Mouse (Mus musculus): ENCODE data around the gene Trex1. TPM values are rescaled to one million over a fixed set of nuclear protein-coding genes. Genes with fewer than 3 reads are reported as not detected.

The Trex1 gene
- polyA plus RNA-seq, 1 experiment = 10.0 TPM

GRCm38 (mm10) chr9:109082124-109082800 is 22.7 kb upstream of the Trex1 start, which contains the start of the genes Ccdc51 and Tma7:
Gene Ccdc51, plus strand, starts transcription at chr9:109082493.
Gene Tma7, minus strand, starts transcription at chr9:109082587.
- TF ChIP-seq POLR2A (IDR thresholded peaks at IDR 0.05; ENCODE audit: insufficient read length, low read depth) (peak; percentile 83), MYOD1 (IDR thresholded peaks at IDR 0.05; ENCODE audit: control insufficient read depth in 1 of 3, insufficient read length in 2 of 3, low read depth in 2 of 3) (no peak), MYOG (IDR thresholded peaks at IDR 0.05; ENCODE audit: control insufficient read depth in 1 of 3, insufficient read depth in 1 of 3, insufficient read length in 2 of 3, low read depth in 2 of 3) (no peak), CEBPB (IDR thresholded peaks at IDR 0.05; ENCODE audit: insufficient read depth, poor library complexity, severe bottlenecking) (no peak), TCF12 (IDR thresholded peaks at IDR 0.05; ENCODE audit: insufficient read depth, poor library complexity, severe bottlenecking) (no peak), POLR2AphosphoS2 (IDR thresholded peaks at IDR 0.05; ENCODE audit: insufficient read length, low read depth) (peak; percentile 76)
- Histone ChIP-seq H3K27me3 (ENCODE audit: control insufficient read depth, insufficient read depth, insufficient read length) (no peaks in the 10 kb centered on the region), H3K4me2 (ENCODE audit: low read depth) (peak within 1 kb of the TSS; percentile 95), H3ac (ENCODE audit: control insufficient read depth, insufficient read length) (peak within 1 kb of the TSS; percentile 22), H3K4me3 (peak within 1 kb of the TSS; percentile 90), H3K36me3 (ENCODE audit: control insufficient read depth, insufficient read depth) (peaks cover 5% of the 10 kb centered on the region), H3K79me2 (ENCODE audit: control insufficient read depth, insufficient read depth) (peaks cover 34% of the 10 kb centered on the region)

DNA sequence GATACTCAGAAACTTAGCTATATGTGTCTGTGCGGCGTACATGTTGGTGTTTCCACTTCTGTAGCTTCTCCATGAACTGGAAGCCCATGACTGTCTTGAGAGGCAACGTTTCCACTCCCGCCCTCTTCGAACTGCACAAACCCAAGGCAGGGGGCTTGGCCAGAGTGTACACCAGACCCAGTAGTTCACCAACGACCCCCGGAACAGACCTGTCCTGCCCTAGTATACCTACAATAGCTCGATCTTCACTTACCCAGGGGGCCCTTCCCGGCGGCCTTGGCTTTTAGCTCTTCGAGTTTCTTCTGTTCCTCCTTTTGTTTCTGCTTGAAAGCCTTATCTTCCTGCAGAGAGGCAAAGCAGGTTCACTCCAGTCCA is 22.2 kb upstream of the Trex1 start:
- Histone ChIP-seq H3ac (ENCODE audit: control insufficient read depth, insufficient read length) (peak overlapping the region; percentile 22), H3K4me3 (peak overlapping the region; percentile 90), H3K4me2 (ENCODE audit: low read depth) (peak overlapping the region; percentile 95), H3K79me2 (ENCODE audit: control insufficient read depth, insufficient read depth) (peaks cover 34% of the 10 kb centered on the region), H3K36me3 (ENCODE audit: control insufficient read depth, insufficient read depth) (peaks cover 5% of the 10 kb centered on the region), H3K27me3 (ENCODE audit: control insufficient read depth, insufficient read depth, insufficient read length) (no peaks in the 10 kb centered on the region)
- TF ChIP-seq SRF (IDR thresholded peaks at IDR 0.05; ENCODE audit: control insufficient read depth, insufficient read length, low read depth) (no peak), E2F4 (IDR thresholded peaks at IDR 0.05; ENCODE audit: insufficient read depth) (no peak), TCF3 (IDR thresholded peaks at IDR 0.05; ENCODE audit: insufficient read length, low read depth) (no peak), USF1 (IDR thresholded peaks at IDR 0.05; ENCODE audit: low read depth) (no peak), POLR2AphosphoS2 (IDR thresholded peaks at IDR 0.05; ENCODE audit: insufficient read length, low read depth) (no peak)

GRCm38 (mm10) chr9:109080516-109080915 is 21.0 kb upstream of the Trex1 start:
- peak overlapping the region; percentile 95 for H3K4me2 ChIP-seq (ENCODE audit: low read depth)

DNA sequence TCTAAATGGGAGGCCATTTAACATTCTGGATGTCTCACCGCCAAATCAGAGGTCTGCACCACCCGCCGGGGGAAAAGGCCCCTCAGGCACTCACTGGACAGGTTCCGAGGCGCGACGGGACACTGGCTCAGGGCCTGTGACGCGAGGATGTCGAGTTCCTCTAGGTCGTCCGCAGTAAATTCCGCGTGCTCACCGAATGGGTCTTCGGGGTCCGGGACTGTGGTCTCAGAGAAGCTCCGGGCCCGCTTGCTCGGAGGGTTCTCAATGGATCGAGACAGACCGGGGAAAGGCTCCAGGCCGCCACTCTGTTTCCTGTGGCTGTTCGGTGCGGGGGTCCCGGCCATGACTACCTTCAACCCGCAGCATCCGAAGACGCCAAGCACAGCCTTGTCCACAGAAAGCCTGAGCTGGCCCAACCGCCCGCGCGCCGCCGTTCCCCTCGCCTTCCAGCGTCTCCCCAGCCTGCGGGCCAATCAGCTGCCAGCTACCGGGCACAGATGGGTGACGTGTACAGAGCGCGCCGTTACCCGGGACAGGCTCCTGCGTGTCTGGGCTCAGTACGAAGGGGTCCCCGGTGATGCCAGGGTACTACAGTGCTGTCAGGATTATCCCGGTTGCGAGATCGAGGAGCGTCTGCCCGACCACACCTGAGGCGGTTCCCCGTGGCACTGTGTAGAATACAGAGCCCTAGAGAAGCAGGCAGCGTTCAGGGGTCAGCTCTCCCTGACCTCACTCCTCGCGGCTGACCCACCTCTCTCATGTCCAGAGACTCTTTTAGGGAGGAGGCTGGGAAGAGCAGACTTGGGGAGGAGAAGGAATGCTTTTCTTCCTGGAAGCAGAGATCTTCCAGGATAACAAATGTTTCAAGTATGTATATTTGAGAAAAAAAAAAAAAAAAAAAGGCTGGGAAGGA is 14.4 kb upstream of the Trex1 start, which contains the start of gene Atrip:
Gene Atrip, minus strand, starts transcription at position 464 of the 913 bp plus-strand sequence.
- TF ChIP-seq MAX (IDR thresholded peaks at IDR 0.05; ENCODE audit: low read depth) = no peak
- peak; percentile 97 for TF ChIP-seq POLR2AphosphoS2 (IDR thresholded peaks at IDR 0.05; ENCODE audit: insufficient read length, low read depth)
- no peak for TF ChIP-seq USF1 (IDR thresholded peaks at IDR 0.05; ENCODE audit: low read depth)
- TF ChIP-seq POLR2A (IDR thresholded peaks at IDR 0.05; ENCODE audit: insufficient read length, low read depth) = peak; percentile 93
- peak; percentile 76 for TF ChIP-seq SRF (IDR thresholded peaks at IDR 0.05; ENCODE audit: control insufficient read depth, insufficient read length, low read depth)

More at GRCm38 (mm10) chr9:109080516-109080915, 21.0 kb upstream of the Trex1 start:
- peaks cover 5% of the 10 kb centered on the region for H3K36me3 ChIP-seq (ENCODE audit: control insufficient read depth, insufficient read depth)
- peaks cover 34% of the 10 kb centered on the region for H3K79me2 ChIP-seq (ENCODE audit: control insufficient read depth, insufficient read depth)
- H3ac ChIP-seq (ENCODE audit: control insufficient read depth, insufficient read length) = no peak overlapping the region
- TF ChIP-seq USF1 (IDR thresholded peaks at IDR 0.05; ENCODE audit: low read depth) (no peak), MAX (IDR thresholded peaks at IDR 0.05; ENCODE audit: low read depth) (no peak), TCF12 (IDR thresholded peaks at IDR 0.05; ENCODE audit: insufficient read depth, poor library complexity, severe bottlenecking) (no peak), REST (IDR thresholded peaks at IDR 0.05; ENCODE audit: insufficient read depth, insufficient read length) (no peak), SRF (IDR thresholded peaks at IDR 0.05; ENCODE audit: control insufficient read depth, insufficient read length, low read depth) (no peak), POLR2AphosphoS2 (IDR thresholded peaks at IDR 0.05; ENCODE audit: insufficient read length, low read depth) (no peak)
- no peak overlapping the region for H3K4me3 ChIP-seq
- no peaks in the 10 kb centered on the region for H3K27me3 ChIP-seq (ENCODE audit: control insufficient read depth, insufficient read depth, insufficient read length)

GRCm38 (mm10) chr9:109068095-109068735 is 8.7 kb upstream of the Trex1 start:
- H3K4me2 ChIP-seq (ENCODE audit: low read depth) = no peak overlapping the region
- TF ChIP-seq SRF (IDR thresholded peaks at IDR 0.05; ENCODE audit: control insufficient read depth, insufficient read length, low read depth) (no peak), REST (IDR thresholded peaks at IDR 0.05; ENCODE audit: insufficient read depth, insufficient read length) (no peak), MYOG (IDR thresholded peaks at IDR 0.05; ENCODE audit: control insufficient read depth in 1 of 3, insufficient read depth in 1 of 3, insufficient read length in 2 of 3, low read depth in 2 of 3) (no peak), MAX (IDR thresholded peaks at IDR 0.05; ENCODE audit: low read depth) (no peak), POLR2A (IDR thresholded peaks at IDR 0.05; ENCODE audit: insufficient read length, low read depth) (no peak), E2F4 (IDR thresholded peaks at IDR 0.05; ENCODE audit: insufficient read depth) (no peak), MYOD1 (IDR thresholded peaks at IDR 0.05; ENCODE audit: control insufficient read depth in 1 of 3, insufficient read length in 2 of 3, low read depth in 2 of 3) (no peak), USF1 (IDR thresholded peaks at IDR 0.05; ENCODE audit: low read depth) (no peak), POLR2AphosphoS2 (IDR thresholded peaks at IDR 0.05; ENCODE audit: insufficient read length, low read depth) (no peak), TCF12 (IDR thresholded peaks at IDR 0.05; ENCODE audit: insufficient read depth, poor library complexity, severe bottlenecking) (no peak), TCF3 (IDR thresholded peaks at IDR 0.05; ENCODE audit: insufficient read length, low read depth) (no peak)
- H3K36me3 ChIP-seq (ENCODE audit: control insufficient read depth, insufficient read depth) = peaks cover 23% of the 10 kb centered on the region
- H3ac ChIP-seq (ENCODE audit: control insufficient read depth, insufficient read length) = no peak overlapping the region
- H3K79me2 ChIP-seq (ENCODE audit: control insufficient read depth, insufficient read depth) = peaks cover 14% of the 10 kb centered on the region
- H3K4me3 ChIP-seq = no peak overlapping the region
- H3K27me3 ChIP-seq (ENCODE audit: control insufficient read depth, insufficient read depth, insufficient read length) = no peaks in the 10 kb centered on the region

More for the DNA sequence above, 14.4 kb upstream of the Trex1 start, which contains the start of gene Atrip:
- Histone ChIP-seq H3K27me3 (ENCODE audit: control insufficient read depth, insufficient read depth, insufficient read length) (no peaks in the 10 kb centered on the region), H3K4me2 (ENCODE audit: low read depth) (peak within 1 kb of the TSS; percentile 100), H3K4me3 (peak within 1 kb of the TSS; percentile 95), H3K79me2 (ENCODE audit: control insufficient read depth, insufficient read depth) (peaks cover 24% of the 10 kb centered on the region), H3K36me3 (ENCODE audit: control insufficient read depth, insufficient read depth) (peaks cover 6% of the 10 kb centered on the region), H3ac (ENCODE audit: control insufficient read depth, insufficient read length) (peak within 1 kb of the TSS; percentile 80)

Measured in myocyte (in vitro differentiated cells).